Mouse (Mus musculus): ENCODE results near the gene Ank.

Gene Ank

GRCm38 (mm10) chr15:27528896-27529295 is 62.4 kb downstream of the Ank start:
- Histone ChIP-seq H3K27me3 (ENCODE audit: control insufficient read depth, insufficient read depth, low read length, poor library complexity, severe bottlenecking) (no peaks in the 10 kb centered on the region), H3K36me3 (ENCODE audit: control insufficient read depth, insufficient read depth, low read length, poor library complexity, severe bottlenecking) (no peaks in the 10 kb centered on the region)
- DNase-seq (ENCODE audit: low read depth, low spot score), result no peak

- H3K27me3 ChIP-seq (ENCODE audit: control insufficient read depth, insufficient read depth, low read length, poor library complexity, severe bottlenecking), result no peaks in the 10 kb centered on the region
- no peak for DNase-seq (ENCODE audit: low read depth, low spot score)
- no peaks in the 10 kb centered on the region for H3K36me3 ChIP-seq (ENCODE audit: control insufficient read depth, insufficient read depth, low read length, poor library complexity, severe bottlenecking)
Observed at GRCm38 (mm10) chr15:27530023-27530422, 63.5 kb downstream of the Ank start.

- H3K36me3 ChIP-seq (ENCODE audit: control insufficient read depth, insufficient read depth, low read length, poor library complexity, severe bottlenecking), result no peaks in the 10 kb centered on the region
- no peaks in the 10 kb centered on the region for H3K27me3 ChIP-seq (ENCODE audit: control insufficient read depth, insufficient read depth, low read length, poor library complexity, severe bottlenecking)
- DNase-seq (ENCODE audit: low read depth, low spot score), result peak; percentile 28
Observed at GRCm38 (mm10) chr15:27533036-27533435, 66.6 kb downstream of the Ank start.

- H3K27me3 ChIP-seq (ENCODE audit: control insufficient read depth, insufficient read depth, low read length, poor library complexity, severe bottlenecking), result no peaks in the 10 kb centered on the region
- no peaks in the 10 kb centered on the region for H3K36me3 ChIP-seq (ENCODE audit: control insufficient read depth, insufficient read depth, low read length, poor library complexity, severe bottlenecking)
- no peak for DNase-seq (ENCODE audit: low read depth, low spot score)
Observed at GRCm38 (mm10) chr15:27535681-27536080, 69.2 kb downstream of the Ank start.

- H3K36me3 ChIP-seq (ENCODE audit: control insufficient read depth, insufficient read depth, low read length, poor library complexity, severe bottlenecking), result no peaks in the 10 kb centered on the region
- no peak for DNase-seq (ENCODE audit: low read depth, low spot score)
- H3K27me3 ChIP-seq (ENCODE audit: control insufficient read depth, insufficient read depth, low read length, poor library complexity, severe bottlenecking), result no peaks in the 10 kb centered on the region
Observed at GRCm38 (mm10) chr15:27536186-27536585, 69.7 kb downstream of the Ank start.

- no peaks in the 10 kb centered on the region for H3K27me3 ChIP-seq (ENCODE audit: control insufficient read depth, insufficient read depth, low read length, poor library complexity, severe bottlenecking)
- no peaks in the 10 kb centered on the region for H3K36me3 ChIP-seq (ENCODE audit: control insufficient read depth, insufficient read depth, low read length, poor library complexity, severe bottlenecking)
Observed at GRCm38 (mm10) chr15:27536771-27537170, 70.3 kb downstream of the Ank start.

GRCm38 (mm10) chr15:27537519-27538223 is 71.2 kb downstream of the Ank start:
- H3K36me3 ChIP-seq (ENCODE audit: control insufficient read depth, insufficient read depth, low read length, poor library complexity, severe bottlenecking), result no peaks in the 10 kb centered on the region
- H3K27me3 ChIP-seq (ENCODE audit: control insufficient read depth, insufficient read depth, low read length, poor library complexity, severe bottlenecking), result no peaks in the 10 kb centered on the region
- DNase-seq (ENCODE audit: low read depth, low spot score), result no peak

More at GRCm38 (mm10) chr15:27536771-27537170, 70.3 kb downstream of the Ank start:
- DNase-seq (ENCODE audit: low read depth, low spot score), result no peak

- H3K27me3 ChIP-seq (ENCODE audit: control insufficient read depth, insufficient read depth, low read length, poor library complexity, severe bottlenecking), result no peaks in the 10 kb centered on the region
Observed at GRCm38 (mm10) chr15:27539745-27540144, 73.3 kb downstream of the Ank start.

GRCm38 (mm10) chr15:27545203-27545602 is 78.7 kb downstream of the Ank start:
- H3K27me3 ChIP-seq (ENCODE audit: control insufficient read depth, insufficient read depth, low read length, poor library complexity, severe bottlenecking), result no peaks in the 10 kb centered on the region
- no peak for DNase-seq (ENCODE audit: low read depth, low spot score)
- H3K36me3 ChIP-seq (ENCODE audit: control insufficient read depth, insufficient read depth, low read length, poor library complexity, severe bottlenecking), result no peaks in the 10 kb centered on the region

More at GRCm38 (mm10) chr15:27539745-27540144, 73.3 kb downstream of the Ank start:
- DNase-seq (ENCODE audit: low read depth, low spot score), result no peak
- no peaks in the 10 kb centered on the region for H3K36me3 ChIP-seq (ENCODE audit: control insufficient read depth, insufficient read depth, low read length, poor library complexity, severe bottlenecking)

GRCm38 (mm10) chr15:27548110-27548509 is 81.6 kb downstream of the Ank start:
- no peak for DNase-seq (ENCODE audit: low read depth, low spot score)
- no peaks in the 10 kb centered on the region for H3K36me3 ChIP-seq (ENCODE audit: control insufficient read depth, insufficient read depth, low read length, poor library complexity, severe bottlenecking)
- no peaks in the 10 kb centered on the region for H3K27me3 ChIP-seq (ENCODE audit: control insufficient read depth, insufficient read depth, low read length, poor library complexity, severe bottlenecking)

GRCm38 (mm10) chr15:27549071-27549470 is 82.6 kb downstream of the Ank start:
- Histone ChIP-seq H3K27me3 (ENCODE audit: control insufficient read depth, insufficient read depth, low read length, poor library complexity, severe bottlenecking) (no peaks in the 10 kb centered on the region), H3K36me3 (ENCODE audit: control insufficient read depth, insufficient read depth, low read length, poor library complexity, severe bottlenecking) (no peaks in the 10 kb centered on the region)
- no peak for DNase-seq (ENCODE audit: low read depth, low spot score)

- H3K27me3 ChIP-seq (ENCODE audit: control insufficient read depth, insufficient read depth, low read length, poor library complexity, severe bottlenecking), result no peaks in the 10 kb centered on the region
- no peaks in the 10 kb centered on the region for H3K36me3 ChIP-seq (ENCODE audit: control insufficient read depth, insufficient read depth, low read length, poor library complexity, severe bottlenecking)
Observed at GRCm38 (mm10) chr15:27549878-27550277, 83.4 kb downstream of the Ank start.

GRCm38 (mm10) chr15:27550358-27550992 is 84.0 kb downstream of the Ank start:
- H3K36me3 ChIP-seq (ENCODE audit: control insufficient read depth, insufficient read depth, low read length, poor library complexity, severe bottlenecking), result no peaks in the 10 kb centered on the region
- DNase-seq (ENCODE audit: low read depth, low spot score), result no peak

More at GRCm38 (mm10) chr15:27549878-27550277, 83.4 kb downstream of the Ank start:
- no peak for DNase-seq (ENCODE audit: low read depth, low spot score)

GRCm38 (mm10) chr15:27551117-27552114 is 84.9 kb downstream of the Ank start:
- DNase-seq (ENCODE audit: low read depth, low spot score), result no peak
- Histone ChIP-seq H3K27me3 (ENCODE audit: control insufficient read depth, insufficient read depth, low read length, poor library complexity, severe bottlenecking) (no peaks in the 10 kb centered on the region), H3K36me3 (ENCODE audit: control insufficient read depth, insufficient read depth, low read length, poor library complexity, severe bottlenecking) (no peaks in the 10 kb centered on the region)

More at GRCm38 (mm10) chr15:27550358-27550992, 84.0 kb downstream of the Ank start:
- H3K27me3 ChIP-seq (ENCODE audit: control insufficient read depth, insufficient read depth, low read length, poor library complexity, severe bottlenecking), result no peaks in the 10 kb centered on the region

Measured in splenic B cell, adult 2 months (primary cell).